Comparison of ENCODE assay signal across 9 mouse cellular contexts in genomic region chr12:12356463-12356862, GRCm38 (mm10).
A peak's percentile ranks its signal among the peaks of the same experiment; 100 is the strongest.
DNase-seq lines count a peak whose midpoint lies in the region; TF ChIP-seq lines count a peak whose summit lies in the region.
"Had no signal": no experiment of that assay in that cellular context is flagged by ENCODE, and none has a peak within 500 bp of the region (broad histone marks: within the 10 kb centered on the region; RNA-seq: fewer than 3 reads in every experiment).

No protein-coding gene starts in this region.

- H3K4me3 ChIP-seq in layer of hippocampus, adult 2 months: no peak overlapping the region
- H3K4me3 ChIP-seq: embryonic facial prominence, embryonic 13.5 days had no signal

- no peak overlapping the region for H3K27ac ChIP-seq in layer of hippocampus, adult 2 months
- H3K27ac ChIP-seq: embryonic facial prominence, embryonic 13.5 days had no signal

- peak; percentile 22 for DNase-seq in layer of hippocampus, adult 9-11 months
- no peak for DNase-seq in layer of hippocampus, adult 2 months (ENCODE audit: low spot score in 2 of 2)
- DNase-seq in cerebellum, adult 18-20 months: peak; percentile 60
- DNase-seq in heart, adult 9 months (ENCODE audit: low spot score in 2 of 2): peak; percentile 19 to 26
- peak; percentile 67 for DNase-seq in lung, postnatal 36 days
- no peak for DNase-seq in frontal cortex, adult 2 months (ENCODE audit: extremely low spot score in 1 of 2, low spot score in 1 of 2)
- no peak for DNase-seq in frontal cortex, postnatal 14 days (ENCODE audit: low spot score in 2 of 2)
- no peak for DNase-seq in ovary, postnatal 36 days (ENCODE audit: low spot score)

- TF ChIP-seq CTCF in layer of hippocampus, adult 2 months (conservative IDR thresholded peaks at IDR 0.05): no peak

Comparison
In these comparisons a context has a peak if more than half of its experiments do, and no peak if none do; other contexts are left out.
1. DNase-seq: peak in layer of hippocampus, adult 9-11 months (single experiment), cerebellum, adult 18-20 months (2 of 2), heart, adult 9 months (2 of 2) and lung, postnatal 36 days (single experiment); none in layer of hippocampus, adult 2 months (0 of 2), frontal cortex, adult 2 months (0 of 2), frontal cortex, postnatal 14 days (0 of 2) and ovary, postnatal 36 days (single experiment).